Mouse (Mus musculus): Measurements from ENCODE around the gene Gm10190. TPM values are rescaled to one million over a fixed set of nuclear protein-coding genes. Genes with fewer than 3 reads are reported as not detected.

Gm10190 gene
- total and polyA plus RNA-seq, 3 experiments = not detected

GRCm38 (mm10) chr17:80326431-80326830, 46.9 kb downstream of the Gm10190 start:
- Histone ChIP-seq H3K79me2 (replicated peaks; ENCODE audit: control insufficient read depth, insufficient read depth, low read length) (no peaks in the 10 kb centered on the region), H3K4me3 (no peak overlapping the region), H3K4me1 (ENCODE audit: control insufficient read depth, insufficient read depth, low read length) (peaks cover 2% of the 10 kb centered on the region; the same call in 1 of the 2 replicates), H3K9ac (ENCODE audit: low read depth, low read length) (no peak overlapping the region), H3K27ac (no peak overlapping the region), H3K27me3 (ENCODE audit: control insufficient read depth, insufficient read depth, low read length) (no peaks in the 10 kb centered on the region), H3K36me3 (ENCODE audit: control insufficient read depth, insufficient read depth, low read length) (no peaks in the 10 kb centered on the region)
- 78% methylated on average over 3 of the region's 3 CpGs for WGBS
- TF ChIP-seq POLR2A (IDR thresholded peaks at IDR 0.05; ENCODE audit: insufficient read depth, low read depth, low read length) (no peak), EP300 (IDR thresholded peaks at IDR 0.05; ENCODE audit: insufficient read depth, low read depth, low read length) (no peak), CTCF (IDR thresholded peaks at IDR 0.05) (no peak)
- intact Hi-C loops (cut with DNase I) = no loop called here
- no peak for DNase-seq

GRCm38 (mm10) chr17:80325456-80325855, 47.9 kb downstream of the Gm10190 start:
- intact Hi-C loops (cut with DNase I) = no loop called here
- 69% methylated on average over 5 of the region's 5 CpGs for WGBS
- no peak overlapping the region for H3K27ac ChIP-seq
- H3K4me3 ChIP-seq = no peak overlapping the region
- DNase-seq = no peak
- H3K4me1 ChIP-seq (ENCODE audit: control insufficient read depth, insufficient read depth, low read length) = peaks cover 2% of the 10 kb centered on the region; the same call in 1 of the 2 replicates
- TF ChIP-seq POLR2A (IDR thresholded peaks at IDR 0.05; ENCODE audit: insufficient read depth, low read depth, low read length) (no peak), CTCF (IDR thresholded peaks at IDR 0.05) (no peak), EP300 (IDR thresholded peaks at IDR 0.05; ENCODE audit: insufficient read depth, low read depth, low read length) (no peak)
- H3K79me2 ChIP-seq (replicated peaks; ENCODE audit: control insufficient read depth, insufficient read depth, low read length) = no peaks in the 10 kb centered on the region
- H3K9ac ChIP-seq (ENCODE audit: low read depth, low read length) = no peak overlapping the region
- no peaks in the 10 kb centered on the region for H3K27me3 ChIP-seq (ENCODE audit: control insufficient read depth, insufficient read depth, low read length)
- H3K36me3 ChIP-seq (ENCODE audit: control insufficient read depth, insufficient read depth, low read length) = no peaks in the 10 kb centered on the region

DNA sequence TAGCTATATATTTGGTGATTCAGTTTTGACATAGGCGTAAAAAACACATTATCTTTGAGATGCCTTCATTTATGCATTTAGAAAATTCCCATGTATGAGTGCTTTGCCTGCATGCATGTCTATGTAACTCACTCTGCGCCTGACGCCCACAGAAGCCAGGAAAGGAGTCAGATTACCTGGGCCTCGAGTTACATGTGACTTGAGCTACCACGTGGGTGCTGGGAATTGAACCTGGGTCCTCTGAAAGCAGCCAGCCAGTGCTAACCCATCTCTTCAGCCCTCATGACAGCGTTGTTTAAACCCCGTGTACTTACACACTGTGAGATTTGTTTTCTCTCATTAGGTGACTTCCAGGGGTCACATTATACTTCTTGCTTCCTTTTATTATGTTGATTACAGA, 48.8 kb downstream of the Gm10190 start:
- Histone ChIP-seq H3K27me3 (ENCODE audit: control insufficient read depth, insufficient read depth, low read length) (no peaks in the 10 kb centered on the region), H3K27ac (no peak overlapping the region), H3K36me3 (ENCODE audit: control insufficient read depth, insufficient read depth, low read length) (no peaks in the 10 kb centered on the region), H3K4me3 (no peak overlapping the region), H3K4me1 (ENCODE audit: control insufficient read depth, insufficient read depth, low read length) (peaks cover 2% of the 10 kb centered on the region; the same call in 1 of the 2 replicates), H3K9ac (ENCODE audit: low read depth, low read length) (no peak overlapping the region), H3K79me2 (replicated peaks; ENCODE audit: control insufficient read depth, insufficient read depth, low read length) (no peaks in the 10 kb centered on the region)
- TF ChIP-seq CTCF (IDR thresholded peaks at IDR 0.05) (no peak), POLR2A (IDR thresholded peaks at IDR 0.05; ENCODE audit: insufficient read depth, low read depth, low read length) (no peak), EP300 (IDR thresholded peaks at IDR 0.05; ENCODE audit: insufficient read depth, low read depth, low read length) (no peak)
- intact Hi-C loops (cut with DNase I) = no loop called here
- 90% methylated on average over 7 of the region's 7 CpGs for WGBS
- no peak for DNase-seq

GRCm38 (mm10) chr17:80323658-80324057, 49.7 kb downstream of the Gm10190 start:
- Histone ChIP-seq H3K4me1 (ENCODE audit: control insufficient read depth, insufficient read depth, low read length) (peaks cover 2% of the 10 kb centered on the region; the same call in 1 of the 2 replicates), H3K27ac (no peak overlapping the region), H3K79me2 (replicated peaks; ENCODE audit: control insufficient read depth, insufficient read depth, low read length) (no peaks in the 10 kb centered on the region), H3K9ac (ENCODE audit: low read depth, low read length) (no peak overlapping the region), H3K36me3 (ENCODE audit: control insufficient read depth, insufficient read depth, low read length) (no peaks in the 10 kb centered on the region), H3K4me3 (no peak overlapping the region), H3K27me3 (ENCODE audit: control insufficient read depth, insufficient read depth, low read length) (no peaks in the 10 kb centered on the region)
- TF ChIP-seq EP300 (IDR thresholded peaks at IDR 0.05; ENCODE audit: insufficient read depth, low read depth, low read length) = no peak
- no peak for TF ChIP-seq POLR2A (IDR thresholded peaks at IDR 0.05; ENCODE audit: insufficient read depth, low read depth, low read length)
- no peak for TF ChIP-seq CTCF (IDR thresholded peaks at IDR 0.05)
- 54% methylated on average over 8 of the region's 8 CpGs for WGBS
- intact Hi-C loops (cut with DNase I) = no loop called here
- no peak for DNase-seq

Other genes with a start within 250 kb of the Gm10190 start
- gene Galm, start 246.1 kb downstream of the Gm10190 start, total RNA-seq (2021) = 10 to 100 TPM; 17.9 to 19.8 TPM
- 19.6 and 44.5 TPM in 2 replicates for gene Galm, start 246.1 kb downstream of the Gm10190 start, polyA plus RNA-seq (2012; rRNA removed)
- 10 to 100 TPM; 38.5 to 44.5 TPM for gene Srsf7, start 166.2 kb downstream of the Gm10190 start, total RNA-seq (2021)
- 27.4 and 49.5 TPM in 2 replicates for gene Srsf7, start 166.2 kb downstream of the Gm10190 start, polyA plus RNA-seq (2012; rRNA removed)
- gene Ttc39d, start 166.1 kb downstream of the Gm10190 start, total RNA-seq (2021) = under 1 TPM in 1 of 2 experiments, not detected in 1; 0.10 TPM
- gene Ttc39d, start 166.1 kb downstream of the Gm10190 start, polyA plus RNA-seq (2012; rRNA removed) = 0.18 TPM in 2 replicates
- gene Gemin6, start 149.1 kb downstream of the Gm10190 start, total RNA-seq (2021) = 1 to 10 TPM; 3.6 to 4.4 TPM
- gene Gemin6, start 149.1 kb downstream of the Gm10190 start, polyA plus RNA-seq (2012; rRNA removed) = 2.3 and 4.9 TPM in 2 replicates
- 10 to 100 TPM; 15.4 to 15.6 TPM for gene Morn2, start 83.3 kb downstream of the Gm10190 start, total RNA-seq (2021)
- gene Morn2, start 83.3 kb downstream of the Gm10190 start, polyA plus RNA-seq (2012; rRNA removed) = 9.1 and 9.5 TPM in 2 replicates
- 1 to 10 TPM; 5.4 to 6.0 TPM for gene Dhx57, start 83.1 kb downstream of the Gm10190 start, total RNA-seq (2021)
- 3.9 and 6.9 TPM in 2 replicates for gene Dhx57, start 83.1 kb downstream of the Gm10190 start, polyA plus RNA-seq (2012; rRNA removed)
- under 1 TPM in 1 of 2 experiments, not detected in 1; 0.18 TPM for gene Arhgef33, start 66.1 kb downstream of the Gm10190 start, total RNA-seq (2021)
- 0.06 TPM in 1 of 2 replicates, not detected in the other for gene Arhgef33, start 66.1 kb downstream of the Gm10190 start, polyA plus RNA-seq (2012; rRNA removed)
- 10 to 100 TPM; 11.2 to 13.1 TPM for gene Sos1, start 106.9 kb upstream of the Gm10190 start, total RNA-seq (2021)
- gene Sos1, start 106.9 kb upstream of the Gm10190 start, polyA plus RNA-seq (2012; rRNA removed) = 3.2 and 4.3 TPM in 2 replicates
- gene Cdkl4, start 204.3 kb upstream of the Gm10190 start, total RNA-seq (2021) = under 1 TPM in 1 of 2 experiments, not detected in 1; 0.18 TPM
- gene Cdkl4, start 204.3 kb upstream of the Gm10190 start, polyA plus RNA-seq (2012; rRNA removed) = 0.18 TPM in 1 of 2 replicates, not detected in the other